ENCODE assay signal across 8 mouse cellular contexts in genomic region chr9:107289211-107290076, GRCm38 (mm10). TPM values are rescaled to one million over a fixed set of nuclear protein-coding genes. Genes with fewer than 3 reads are reported as not detected.
A peak's percentile ranks its signal among the peaks of the same experiment; 100 is the strongest.
DNase-seq lines count a peak whose midpoint lies in the region; ATAC-seq lines count a peak whose summit lies in the region.

Gene Mapkapk3 (minus strand): TSS chr9:107289877.

- H3K9me3 ChIP-seq in forebrain, embryonic 15.5 days = no peaks in the 10 kb centered on the region

- peak; percentile 65 for ATAC-seq in forebrain, embryonic 15.5 days (replicated peaks)

- DNase-seq in MEL-GATA-1-ER (ENCODE audit: extremely low read depth, low read depth) = peak; percentile 90
- DNase-seq in cerebellum, adult 11-12 months = peak; percentile 69
- peak; percentile 85 for DNase-seq in heart, postnatal 36 days
- DNase-seq in layer of hippocampus, adult 9-11 months = peak; percentile 79
- DNase-seq in lung, postnatal 25 days (ENCODE audit: low spot score) = peak; percentile 95
- peak; percentile 91 for DNase-seq in retina, postnatal 1 day
- peak; percentile 76 for DNase-seq in urinary bladder, adult 2 months (ENCODE audit: low spot score)

- H3K4me2 ChIP-seq in forebrain, embryonic 15.5 days (replicated peaks) = peak within 1 kb of the TSS; percentile 78

- peak within 1 kb of the TSS; percentile 42 for H3K9ac ChIP-seq in forebrain, embryonic 15.5 days (replicated peaks)

- WGBS in forebrain, embryonic 15.5 days = 3% methylated on average over 49 of the region's 49 CpGs

- peaks cover 12% of the 10 kb centered on the region for H3K4me1 ChIP-seq in forebrain, embryonic 15.5 days

- no peak within 1 kb of the TSS for H3K27ac ChIP-seq in forebrain, embryonic 15.5 days (replicated peaks)

- peak within 1 kb of the TSS; percentile 37 for H3K4me3 ChIP-seq in forebrain, embryonic 15.5 days

- H3K36me3 ChIP-seq in forebrain, embryonic 15.5 days = no peaks in the 10 kb centered on the region

- intact Hi-C loops in heart, postnatal 36 days (cut with DNase I) = loop anchor here (2.0 to 5.0 kb wide), 6 partner anchors 35 to 602 kb away; partner anchors contain the start of genes Dock3 and Tex264

- no peaks in the 10 kb centered on the region for H3K27me3 ChIP-seq in forebrain, embryonic 15.5 days

RNA-seq across cellular contexts. Expression of gene Mapkapk3, which starts in this region (rescaled TPM):
- 1.4 and 1.8 TPM in 2 replicates for polyA plus RNA-seq in forebrain, embryonic 15.5 days (2015; fragmentation: Nextera tagmentation; extraction: Ambion mirVana)
- total RNA-seq in heart, postnatal 36 days (2021) = 10 to 100 TPM; 27.0 to 33.6 TPM
- polyA plus RNA-seq in urinary bladder, adult 2 months (2012; rRNA removed) = 50.7 and 54.4 TPM in 2 replicates

Comparison
In these comparisons a context has a peak if more than half of its experiments do, and no peak if none do; other contexts are left out.
1. RNA of gene Mapkapk3 (polyA plus RNA-seq): 50.7 to 54.4 TPM in urinary bladder, adult 2 months; 1.4 to 1.8 TPM in forebrain, embryonic 15.5 days; every median in the first group is over 10 times any median in the second.
2. Peak in every context shown above with its lines, with median percentiles within 50 percentile points of each other: DNase-seq.